Mouse (Mus musculus) heart, embryonic 16.5 days (tissue): ENCODE data around the gene Sesn2. TPM values are rescaled to one million over a fixed set of nuclear protein-coding genes. Genes with fewer than 3 reads are reported as not detected.

Source experiments
- ATAC-seq: fragments of 200-750 bp; cut with Nextera tagmentation; replicated peaks from 2 replicates; pipeline ENCODE4 v1.8.0; 2017; ENCODE audit warnings: moderate number of reproducible peaks; ENCODE audit not compliant: insufficient read depth, low FRiP score; ENCODE audit errors: extremely low read depth
- H3K27ac ChIP-seq: fragments of 300-500 bp; sonication (generic); 2 replicates; pipeline ENCODE4 v1.5.1; 2014; ENCODE audit warnings: mild to moderate bottlenecking, low read length, control low read depth, moderate library complexity
- H3K27me3 ChIP-seq: fragments of 300-500 bp; sonication (generic); 2 replicates; pipeline ENCODE4 v1.6.1; 2014; ENCODE audit warnings: low read length, mixed read lengths; ENCODE audit not compliant: control insufficient read depth, insufficient read depth
- H3K36me3 ChIP-seq: fragments of 300-500 bp; sonication (generic); 2 replicates; pipeline ENCODE4 v1.6.1; 2014; ENCODE audit not compliant: control insufficient read depth, insufficient read depth
- H3K4me1 ChIP-seq: fragments of 300-500 bp; sonication (generic); 2 replicates; pipeline ENCODE4 v1.6.1; 2014; ENCODE audit warnings: low read length, mixed read lengths; ENCODE audit not compliant: control insufficient read depth, insufficient read depth
- H3K4me2 ChIP-seq: fragments of 300-500 bp; sonication (generic); 2 replicates; pipeline ENCODE4 v1.6.1; 2014; ENCODE audit warnings: low read depth, mild to moderate bottlenecking, control low read depth, low read length
- H3K4me3 ChIP-seq: fragments of 300-500 bp; sonication (generic); 2 replicates; pipeline ENCODE4 v1.5.1; 2014; ENCODE audit warnings: mild to moderate bottlenecking, control low read depth, low read length
- H3K9ac ChIP-seq: fragments of 300-500 bp; sonication (generic); 2 replicates; pipeline ENCODE4 v1.6.1; 2014; ENCODE audit warnings: low read length, control low read depth
- H3K9me3 ChIP-seq: fragments of 300-500 bp; sonication (generic); replicated peaks from 2 replicates; pipeline ENCODE4 v1.6.1; 2016; ENCODE audit warnings: low read length; ENCODE audit not compliant: control insufficient read depth
- WGBS: fragments of 180-500 bp; shearing (Covaris S2); extraction: QIAGEN DNeasy Blood & Tissue Kit; methylation state at CpG from one replicate; pipeline ENCODE4 v1.1.7; 2014; 5-methylcytosine and 5-hydroxymethylcytosine counted together
- polyA plus RNA-seq: library from polyadenylated mRNA; unstranded; fragments of >200 nt; fragmentation: Nextera tagmentation; extraction: Ambion mirVana; gene quantifications from 2 replicates; pipeline ENCODE4 v1.2.1, GENCODE M21; 2015

Sesn2 gene
- polyA plus RNA-seq, 1 experiment from 2014 or later: 5.9 TPM

- Histone ChIP-seq H3K4me3 (no peak overlapping the region), H3K4me2 (no peak overlapping the region), H3K4me1 (no peaks in the 10 kb centered on the region), H3K9ac (no peak overlapping the region), H3K9me3 (no peaks in the 10 kb centered on the region), H3K36me3 (no peaks in the 10 kb centered on the region), H3K27ac (no peak overlapping the region), H3K27me3 (no peaks in the 10 kb centered on the region)
- ATAC-seq: no peak
- 72% methylated on average over 13 of the region's 13 CpGs for WGBS
Observed at GRCm38 (mm10) chr4:132475895-132476878, 34.1 kb downstream of the Sesn2 start.

- no peaks in the 10 kb centered on the region for H3K36me3 ChIP-seq
- no peak overlapping the region for H3K9ac ChIP-seq
- H3K9me3 ChIP-seq: no peaks in the 10 kb centered on the region
- no peaks in the 10 kb centered on the region for H3K27me3 ChIP-seq
- no peak overlapping the region for H3K4me3 ChIP-seq
- H3K4me1 ChIP-seq: no peaks in the 10 kb centered on the region
- ATAC-seq: no peak
- 68% methylated on average over 4 of the region's 4 CpGs for WGBS
- H3K27ac ChIP-seq: no peak overlapping the region
- H3K4me2 ChIP-seq: no peak overlapping the region
Observed at GRCm38 (mm10) chr4:132474631-132475030, 35.7 kb downstream of the Sesn2 start.

GRCm38 (mm10) chr4:132473411-132473810, 36.9 kb downstream of the Sesn2 start:
- Histone ChIP-seq H3K27me3 (no peaks in the 10 kb centered on the region), H3K4me1 (no peaks in the 10 kb centered on the region), H3K4me2 (no peak overlapping the region), H3K4me3 (no peak overlapping the region), H3K27ac (no peak overlapping the region), H3K9me3 (no peaks in the 10 kb centered on the region), H3K9ac (no peak overlapping the region), H3K36me3 (no peaks in the 10 kb centered on the region)
- WGBS: 88% methylated on average over 9 of the region's 9 CpGs
- ATAC-seq: no peak

DNA sequence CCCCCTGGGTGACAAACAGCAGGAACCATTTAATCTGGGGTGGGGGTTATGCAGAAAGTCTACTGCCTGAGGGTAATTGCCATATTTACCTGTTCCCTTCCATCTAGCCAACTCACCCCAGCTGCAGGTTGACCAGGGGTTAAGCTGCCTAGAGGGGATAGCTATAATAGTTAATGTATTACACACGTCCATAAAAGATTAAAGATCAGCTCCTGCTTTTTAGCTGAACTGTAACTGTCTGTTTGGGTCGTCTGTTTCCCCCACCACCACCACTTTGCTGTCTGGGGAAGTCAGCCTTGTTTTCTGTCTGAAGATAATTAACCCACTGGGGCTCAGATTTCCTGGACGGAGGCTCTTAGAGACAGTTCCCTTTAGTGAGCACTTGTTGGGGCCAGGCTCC, 40.4 kb downstream of the Sesn2 start:
- Histone ChIP-seq H3K27ac (no peak overlapping the region), H3K4me1 (no peaks in the 10 kb centered on the region), H3K9ac (no peak overlapping the region), H3K4me2 (no peak overlapping the region), H3K9me3 (no peaks in the 10 kb centered on the region), H3K4me3 (no peak overlapping the region), H3K36me3 (no peaks in the 10 kb centered on the region), H3K27me3 (no peaks in the 10 kb centered on the region)
- WGBS: 17% methylated on average over 3 of the region's 3 CpGs
- ATAC-seq: no peak

- Histone ChIP-seq H3K4me2 (peak overlapping the region; percentile 72), H3K4me1 (peaks cover 6% of the 10 kb centered on the region), H3K27ac (peak overlapping the region; percentile 53), H3K9ac (peak overlapping the region; percentile 76), H3K4me3 (peak overlapping the region; percentile 75), H3K36me3 (peaks cover 16% of the 10 kb centered on the region), H3K9me3 (no peaks in the 10 kb centered on the region), H3K27me3 (no peaks in the 10 kb centered on the region)
- no peak for ATAC-seq
- 2% methylated on average over 5 of the region's 5 CpGs for whole genome bisulfite sequencing
Observed at GRCm38 (mm10) chr4:132464255-132464613, 46.1 kb downstream of the Sesn2 start.

DNA sequence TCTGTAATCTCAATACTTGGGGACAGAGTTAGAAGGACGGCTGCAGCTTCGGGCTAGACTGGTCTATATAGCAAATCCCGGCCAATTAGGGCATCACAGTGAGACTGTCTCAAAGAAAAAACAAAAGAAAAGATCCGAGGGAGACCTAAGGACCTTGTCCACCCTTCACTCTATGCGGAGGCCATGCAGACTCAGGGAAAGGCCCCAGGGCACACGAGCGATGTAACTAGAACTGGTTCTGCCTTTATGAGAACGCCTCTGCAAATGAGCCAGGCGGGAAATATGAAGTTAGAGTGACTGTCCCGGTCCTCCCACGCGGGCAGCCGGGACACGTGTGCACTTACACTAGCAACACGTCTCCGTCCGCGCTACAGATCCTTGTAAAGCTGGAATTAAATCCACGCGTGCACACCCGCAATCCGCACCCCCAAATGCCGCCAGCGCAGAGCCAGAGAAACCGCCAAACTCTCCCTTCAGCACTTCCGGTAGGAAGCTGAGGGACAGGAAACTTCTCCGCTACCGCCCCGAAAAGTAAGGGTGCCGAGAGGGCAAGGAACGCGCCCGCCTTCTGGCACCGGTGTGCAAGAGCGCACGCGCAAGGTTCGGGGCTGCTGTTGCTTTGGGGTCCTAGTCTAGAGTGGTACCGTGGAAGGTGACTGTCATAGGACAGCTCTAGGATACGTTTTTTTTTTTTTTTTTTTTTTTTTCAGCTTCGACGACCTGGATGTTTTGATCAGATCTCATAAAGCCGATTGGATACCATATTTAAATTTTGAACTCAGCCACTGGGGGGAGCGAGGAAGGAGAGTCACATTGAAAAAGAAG, 46.7 kb downstream of the Sesn2 start, which contains the start of gene Med18:
TSS of gene Med18 (minus strand) at position 492 of the 825 bp plus-strand sequence.
- H3K36me3 ChIP-seq: peaks cover 18% of the 10 kb centered on the region
- WGBS: under 1% methylated on average over 44 of the region's 44 CpGs

GRCm38 (mm10) chr4:132462836-132463235, 47.5 kb downstream of the Sesn2 start:
- 11% methylated on average over 11 of the region's 11 CpGs for WGBS
- H3K27ac ChIP-seq: no peak overlapping the region

More for the DNA sequence above, 46.7 kb downstream of the Sesn2 start, which contains the start of gene Med18:
- H3K4me3 ChIP-seq: peak within 1 kb of the TSS; percentile 75
- peaks cover 6% of the 10 kb centered on the region for H3K4me1 ChIP-seq
- no peaks in the 10 kb centered on the region for H3K27me3 ChIP-seq
- peak within 1 kb of the TSS; percentile 53 for H3K27ac ChIP-seq
- ATAC-seq: peak; percentile 86
- no peaks in the 10 kb centered on the region for H3K9me3 ChIP-seq
- H3K4me2 ChIP-seq: peak within 1 kb of the TSS; percentile 72
- peak within 1 kb of the TSS; percentile 76 for H3K9ac ChIP-seq

DNA sequence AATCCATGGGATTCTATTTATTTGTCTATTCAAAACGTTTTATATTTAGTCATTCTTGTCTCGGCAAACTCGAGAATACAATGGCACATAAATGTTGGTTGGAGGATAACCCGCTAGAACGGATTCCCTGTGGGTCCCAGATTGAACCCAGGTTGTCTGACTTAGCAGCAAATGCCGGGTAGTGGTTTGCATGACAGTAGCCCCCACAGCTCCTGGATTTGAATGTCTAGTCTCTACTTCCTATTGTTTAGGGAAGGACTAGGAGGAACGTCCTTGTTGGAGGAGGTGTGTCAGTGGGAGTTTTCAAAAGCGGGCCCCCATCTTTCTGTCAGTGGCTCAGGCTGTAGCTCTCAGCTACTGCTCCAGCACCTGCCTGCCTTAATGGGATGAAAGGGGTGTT, 50.1 kb downstream of the Sesn2 start:
- peaks cover 23% of the 10 kb centered on the region for H3K36me3 ChIP-seq
- no peak overlapping the region for H3K27ac ChIP-seq
- WGBS: 85% methylated on average over 8 of the region's 8 CpGs
- no peak for ATAC-seq
- H3K9ac ChIP-seq: no peak overlapping the region
- H3K4me3 ChIP-seq: no peak overlapping the region
- H3K4me1 ChIP-seq: peaks cover 6% of the 10 kb centered on the region
- H3K27me3 ChIP-seq: no peaks in the 10 kb centered on the region
- H3K4me2 ChIP-seq: no peak overlapping the region
- H3K9me3 ChIP-seq: no peaks in the 10 kb centered on the region

More at GRCm38 (mm10) chr4:132462836-132463235, 47.5 kb downstream of the Sesn2 start:
- H3K27me3 ChIP-seq: no peaks in the 10 kb centered on the region
- ATAC-seq: no peak
- peak overlapping the region; percentile 76 for H3K9ac ChIP-seq
- H3K4me1 ChIP-seq: peaks cover 6% of the 10 kb centered on the region
- peak overlapping the region; percentile 75 for H3K4me3 ChIP-seq
- H3K36me3 ChIP-seq: peaks cover 20% of the 10 kb centered on the region
- no peaks in the 10 kb centered on the region for H3K9me3 ChIP-seq
- peak overlapping the region; percentile 72 for H3K4me2 ChIP-seq
